Mouse (Mus musculus) liver, embryonic 14.5 days (tissue): ENCODE results near the gene Smurf2.

Experiments
- CTCF ChIP-seq: IDR thresholded peaks from 2 replicates; pipeline ENCODE4 v1.5.1; 2016; ENCODE audit warnings: antibody characterized with exemption, low read depth, control low read depth
- EP300 ChIP-seq: IDR thresholded peaks from 2 replicates; pipeline ENCODE4 v1.6.1; 2016; ENCODE audit warnings: antibody characterized with exemption, low read depth

DNA sequence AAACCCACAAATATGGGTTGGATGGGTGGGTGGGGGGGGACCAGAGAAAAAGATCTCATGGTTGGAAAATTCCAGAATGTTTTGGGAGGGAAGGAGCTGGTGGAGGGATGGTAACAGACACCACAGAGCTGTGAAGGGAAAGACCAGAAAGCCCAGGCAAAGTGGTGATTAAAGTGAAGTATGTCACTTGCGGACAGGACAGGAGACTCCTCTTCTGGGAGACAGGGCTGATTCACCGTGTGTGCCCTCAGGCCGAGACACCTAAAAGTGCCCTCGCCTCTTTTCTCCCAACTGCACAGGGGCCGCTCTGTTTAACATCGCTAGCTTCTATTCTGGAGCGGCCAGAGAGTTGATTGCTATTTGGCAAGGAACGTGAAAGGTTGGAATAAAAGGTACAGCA lies 34.1 kb upstream of the Smurf2 start:
- TF ChIP-seq CTCF (no peak), EP300 (no peak)
